Mouse (Mus musculus): ENCODE results near the gene Gm49333. TPM values are rescaled to one million over a fixed set of nuclear protein-coding genes. Genes with fewer than 3 reads are reported as not detected.
"Not testable (repeated sequence)": the region's sequence is repeated elsewhere in the genome, so short reads cannot be mapped to it uniquely, and the experiment has no call there.

Gene Gm49333
- total and polyA plus RNA-seq, 2 experiments from 2014 or later, result not detected

DNA sequence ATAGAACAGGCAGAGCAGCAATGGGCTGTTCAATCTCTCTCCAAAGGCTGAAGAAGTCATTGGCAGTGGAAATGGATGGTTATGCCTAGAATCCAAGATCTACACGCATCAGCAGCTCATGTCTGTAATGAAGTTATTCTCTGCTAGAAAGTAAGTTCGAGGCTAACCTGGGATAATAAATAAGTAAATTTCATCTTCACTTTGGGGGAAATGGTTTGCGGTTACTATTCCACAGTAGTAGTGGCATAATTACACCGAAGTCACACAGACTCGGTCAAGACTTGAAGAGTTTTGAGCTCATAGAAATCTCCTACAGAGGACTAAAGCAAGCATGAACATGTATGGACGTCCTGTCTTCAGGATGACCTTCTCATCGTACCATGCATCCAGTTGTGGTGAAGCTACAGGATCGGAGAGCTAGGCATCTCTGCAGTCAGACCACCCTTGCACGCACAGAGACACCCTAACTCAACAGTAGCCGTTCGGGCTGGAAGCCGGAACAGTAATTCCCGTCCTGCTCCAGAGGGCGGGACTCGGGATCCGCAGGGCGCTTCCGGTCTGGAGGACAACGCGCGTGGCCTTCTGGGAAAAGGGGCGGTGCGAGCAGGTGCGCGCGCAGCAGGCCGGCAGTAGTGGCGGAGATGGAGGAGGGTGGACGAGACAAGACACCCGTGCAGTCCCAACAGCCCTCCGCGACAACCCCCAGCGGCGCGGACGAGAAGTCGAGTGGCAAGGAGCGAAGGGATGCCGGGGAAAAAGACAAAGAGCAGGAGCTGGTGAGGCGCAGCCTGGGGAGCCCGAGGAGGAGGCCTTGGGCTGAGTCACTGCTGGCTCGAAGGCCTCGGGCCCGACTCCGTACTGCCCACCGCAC, 39.9 kb downstream of the Gm49333 start, which contains the start of gene Psmd2:
TSS of gene Psmd2 (plus strand) at position 577 of the 871 bp plus-strand sequence.
- peak within 1 kb of the TSS; percentile 82 for H3K27ac ChIP-seq (ENCODE audit: low read depth, low read length)
- H3K36me3 ChIP-seq (ENCODE audit: insufficient read depth), result peaks cover 25% of the 10 kb centered on the region

DNA sequence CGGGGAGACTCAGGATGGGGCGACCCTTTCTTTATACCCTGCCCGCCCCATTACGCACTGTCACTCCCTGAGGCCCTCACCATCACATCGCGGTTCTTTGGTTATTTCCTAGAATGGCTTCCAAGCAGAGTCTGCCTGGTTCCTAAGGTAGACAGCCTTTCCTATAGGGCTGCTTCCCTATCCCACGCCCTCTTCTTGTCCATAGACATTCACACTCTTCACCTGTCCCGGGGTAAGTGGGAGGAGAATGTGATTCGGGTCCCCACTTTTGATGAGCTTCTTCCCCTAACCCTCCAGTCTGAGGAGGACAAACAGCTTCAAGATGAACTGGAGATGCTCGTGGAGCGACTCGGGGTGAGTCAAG, 40.5 kb downstream of the Gm49333 start:
- H3K36me3 ChIP-seq (ENCODE audit: insufficient read depth), result peaks cover 25% of the 10 kb centered on the region
- peak overlapping the region; percentile 82 for H3K4me2 ChIP-seq (ENCODE audit: low read depth)
- no peak for DNase-seq
- no peak for ATAC-seq
- WGBS, result 11% methylated on average over 12 of the region's 12 CpGs
- no peaks in the 10 kb centered on the region for H3K27me3 ChIP-seq (ENCODE audit: insufficient read depth, low read length)
- peaks cover 12% of the 10 kb centered on the region; the same call in 1 of the 2 replicates for H3K4me1 ChIP-seq (ENCODE audit: insufficient read depth)
- H3K9me3 ChIP-seq (ENCODE audit: low read length), result no peaks in the 10 kb centered on the region
- peak overlapping the region; percentile 85 for H3K9ac ChIP-seq
- peak overlapping the region; percentile 76 for H3K4me3 ChIP-seq (ENCODE audit: low read depth, low read length)
- TF ChIP-seq CTCF (IDR thresholded peaks at IDR 0.05; ENCODE audit: low read depth), result no peak
- H3K27ac ChIP-seq (ENCODE audit: low read depth, low read length), result peak overlapping the region; percentile 82; the same call in 1 of the 2 replicates

More for the DNA sequence above, 39.9 kb downstream of the Gm49333 start, which contains the start of gene Psmd2:
- H3K4me1 ChIP-seq (ENCODE audit: insufficient read depth), result peaks cover 12% of the 10 kb centered on the region; the same call in 1 of the 2 replicates
- DNase-seq, result peak; percentile 96
- peak; percentile 25 for TF ChIP-seq CTCF (IDR thresholded peaks at IDR 0.05; ENCODE audit: low read depth)
- H3K4me3 ChIP-seq (ENCODE audit: low read depth, low read length), result peak within 1 kb of the TSS; percentile 76
- peak; percentile 98 for ATAC-seq
- H3K9me3 ChIP-seq (ENCODE audit: low read length), result no peaks in the 10 kb centered on the region
- H3K9ac ChIP-seq, result peak within 1 kb of the TSS; percentile 85
- peak within 1 kb of the TSS; percentile 82 for H3K4me2 ChIP-seq (ENCODE audit: low read depth)
- WGBS, result 2% methylated on average over 46 of the region's 46 CpGs
- no peaks in the 10 kb centered on the region for H3K27me3 ChIP-seq (ENCODE audit: insufficient read depth, low read length)

DNA sequence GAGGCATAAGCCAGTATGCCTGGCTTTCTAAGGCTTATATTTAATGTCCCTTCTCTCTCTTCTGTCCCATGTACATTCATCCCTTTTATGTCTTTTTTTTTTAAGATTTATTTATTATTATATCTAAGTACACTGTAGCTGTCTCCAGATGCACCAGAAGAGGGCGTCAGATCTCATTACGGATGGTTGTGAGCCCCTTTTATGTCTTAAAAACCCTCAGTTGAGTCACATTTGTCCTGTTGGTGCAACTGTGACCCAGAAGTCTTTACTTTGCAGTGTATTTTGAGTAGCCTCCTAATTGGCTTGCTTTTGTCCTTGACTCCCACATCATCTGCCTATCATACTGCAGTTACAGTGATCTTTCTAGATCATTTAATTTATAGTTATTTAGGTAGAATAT, 41.9 kb downstream of the Gm49333 start:
- TF ChIP-seq CTCF (IDR thresholded peaks at IDR 0.05; ENCODE audit: low read depth), result no peak
- Histone ChIP-seq H3K4me3 (ENCODE audit: low read depth, low read length) (no peak overlapping the region), H3K4me2 (ENCODE audit: low read depth) (no peak overlapping the region), H3K36me3 (ENCODE audit: insufficient read depth) (peaks cover 37% of the 10 kb centered on the region), H3K9ac (no peak overlapping the region), H3K27ac (ENCODE audit: low read depth, low read length) (no peak overlapping the region), H3K4me1 (ENCODE audit: insufficient read depth) (peaks cover 12% of the 10 kb centered on the region; the same call in 1 of the 2 replicates), H3K9me3 (ENCODE audit: low read length) (no peaks in the 10 kb centered on the region), H3K27me3 (ENCODE audit: insufficient read depth, low read length) (no peaks in the 10 kb centered on the region)
- ATAC-seq (no peak), DNase-seq (no peak)
- WGBS, result 43% methylated on average over 2 of the region's 2 CpGs

DNA sequence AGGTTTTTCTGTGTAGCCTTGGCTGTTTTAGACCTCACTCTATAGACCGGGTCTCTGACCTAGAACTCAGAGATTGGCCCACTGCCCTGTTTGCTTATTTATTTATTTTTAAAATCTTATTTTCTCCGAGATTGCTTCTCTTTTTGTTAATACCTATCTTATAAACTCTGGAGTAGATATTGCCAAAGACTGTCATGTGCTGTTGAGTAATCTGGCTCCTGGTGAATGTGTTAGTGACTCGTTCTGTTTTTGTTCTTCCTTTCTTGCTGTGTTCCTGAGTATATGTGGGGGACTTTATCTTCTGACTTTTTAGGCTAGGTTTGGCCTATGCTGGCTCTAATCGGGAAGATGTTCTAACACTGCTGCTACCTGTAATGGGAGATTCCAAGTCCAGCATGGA, 46.3 kb downstream of the Gm49333 start:
- ATAC-seq, result no peak
- Histone ChIP-seq H3K27me3 (ENCODE audit: insufficient read depth, low read length) (no peaks in the 10 kb centered on the region), H3K9ac (no peak overlapping the region), H3K36me3 (ENCODE audit: insufficient read depth) (peaks cover 78% of the 10 kb centered on the region), H3K4me3 (ENCODE audit: low read depth, low read length) (no peak overlapping the region), H3K9me3 (ENCODE audit: low read length) (no peaks in the 10 kb centered on the region), H3K4me2 (ENCODE audit: low read depth) (no peak overlapping the region), H3K4me1 (ENCODE audit: insufficient read depth) (peaks cover 5% of the 10 kb centered on the region; the same call in 1 of the 2 replicates), H3K27ac (ENCODE audit: low read depth, low read length) (no peak overlapping the region)
- DNase-seq, result no peak
- no peak for TF ChIP-seq CTCF (IDR thresholded peaks at IDR 0.05; ENCODE audit: low read depth)
- 91% methylated on average over 4 of the region's 4 CpGs for WGBS

DNA sequence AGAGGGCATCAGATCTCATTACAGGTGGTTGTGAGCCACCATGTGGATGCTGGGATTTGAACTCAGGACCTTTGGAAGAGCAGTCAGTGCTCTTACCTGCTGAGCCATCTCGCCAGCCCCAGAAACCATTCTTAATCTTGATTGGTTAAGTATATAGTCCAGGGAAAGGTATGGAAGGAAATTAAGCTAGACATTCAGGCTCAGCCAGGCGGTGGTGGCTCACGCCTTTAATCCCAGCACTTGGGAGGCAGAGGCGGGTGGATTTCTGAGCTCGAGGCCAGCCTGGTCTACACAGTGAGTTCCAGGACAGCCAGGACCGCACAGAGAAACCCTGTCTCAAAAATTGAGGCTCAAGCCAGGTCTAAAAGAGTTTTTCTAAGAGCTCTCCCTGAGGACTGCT, 56.6 kb downstream of the Gm49333 start, which contains the start of gene Eif4g1:
TSS of gene Eif4g1 (plus strand) at position 301 of the 400 bp plus-strand sequence.
- not testable (repeated sequence) for H3K27ac ChIP-seq (ENCODE audit: low read depth, low read length); ATAC-seq; H3K36me3 ChIP-seq (ENCODE audit: insufficient read depth); H3K9me3 ChIP-seq (ENCODE audit: low read length); H3K4me3 ChIP-seq (ENCODE audit: low read depth, low read length); DNase-seq; H3K27me3 ChIP-seq (ENCODE audit: insufficient read depth, low read length); H3K4me1 ChIP-seq (ENCODE audit: insufficient read depth); H3K9ac ChIP-seq; H3K4me2 ChIP-seq (ENCODE audit: low read depth)
- WGBS, result 97% methylated on average over 3 of the region's 6 CpGs

DNA sequence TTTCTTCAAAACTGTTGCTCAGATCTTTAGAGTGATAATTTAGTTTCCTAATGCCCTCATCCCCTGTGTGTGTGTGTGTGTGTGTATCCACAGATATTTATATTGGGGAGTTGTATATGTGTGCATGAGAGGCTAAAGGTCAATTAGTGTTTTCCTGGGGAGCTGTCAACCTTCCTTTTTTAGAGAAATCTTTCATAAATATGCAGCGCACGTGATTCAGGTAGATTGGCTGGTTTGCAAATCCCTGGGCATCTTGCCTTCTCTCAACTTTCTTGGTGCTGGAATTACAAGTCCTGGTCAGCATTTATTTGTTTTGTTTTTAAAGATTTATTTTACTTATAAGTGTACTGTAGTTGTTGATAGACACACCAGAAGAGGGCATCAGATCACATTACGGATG, 58.9 kb downstream of the Gm49333 start:
- H3K4me1 ChIP-seq (ENCODE audit: insufficient read depth), result peaks cover 9% of the 10 kb centered on the region; the same call in 1 of the 2 replicates
- WGBS, result 91% methylated on average over 3 of the region's 3 CpGs
- TF ChIP-seq CTCF (IDR thresholded peaks at IDR 0.05; ENCODE audit: low read depth), result no peak
- H3K36me3 ChIP-seq (ENCODE audit: insufficient read depth), result peaks cover 10% of the 10 kb centered on the region; the same call in 1 of the 2 replicates
- H3K9ac ChIP-seq, result no peak overlapping the region
- no peak overlapping the region for H3K27ac ChIP-seq (ENCODE audit: low read depth, low read length)
- no peak for ATAC-seq
- H3K27me3 ChIP-seq (ENCODE audit: insufficient read depth, low read length), result no peaks in the 10 kb centered on the region
- no peaks in the 10 kb centered on the region for H3K9me3 ChIP-seq (ENCODE audit: low read length)
- no peak overlapping the region for H3K4me2 ChIP-seq (ENCODE audit: low read depth)
- no peak for DNase-seq
- H3K4me3 ChIP-seq (ENCODE audit: low read depth, low read length), result no peak overlapping the region

DNA sequence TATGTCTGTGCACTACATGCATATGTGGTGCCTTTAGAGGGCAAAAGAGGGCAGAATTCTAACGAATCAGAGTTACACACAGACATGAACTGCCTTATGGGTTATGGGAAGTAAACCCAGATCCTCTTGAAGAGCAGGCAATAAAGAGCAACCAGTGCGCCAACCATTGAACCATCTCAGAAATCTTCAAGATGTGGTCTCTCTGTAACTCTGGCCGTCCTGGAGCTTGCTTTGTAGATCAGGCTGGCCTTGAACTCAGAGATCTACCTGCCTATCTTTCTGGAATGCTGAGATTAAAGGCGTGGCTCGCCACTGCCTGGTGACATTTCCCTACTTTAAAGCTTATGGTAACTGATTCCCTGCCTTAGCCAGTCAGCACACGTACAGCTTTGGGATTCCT, 60.5 kb downstream of the Gm49333 start:
- 20% methylated on average over 6 of the region's 6 CpGs for WGBS
- no peaks in the 10 kb centered on the region for H3K9me3 ChIP-seq (ENCODE audit: low read length)
- no peak overlapping the region for H3K9ac ChIP-seq
- ATAC-seq (no peak), DNase-seq (no peak)
- H3K4me3 ChIP-seq (ENCODE audit: low read depth, low read length), result peak overlapping the region; percentile 89
- no peak for TF ChIP-seq CTCF (IDR thresholded peaks at IDR 0.05; ENCODE audit: low read depth)
- no peaks in the 10 kb centered on the region for H3K27me3 ChIP-seq (ENCODE audit: insufficient read depth, low read length)
- peaks cover 23% of the 10 kb centered on the region for H3K36me3 ChIP-seq (ENCODE audit: insufficient read depth)
- peaks cover 9% of the 10 kb centered on the region; the same call in 1 of the 2 replicates for H3K4me1 ChIP-seq (ENCODE audit: insufficient read depth)
- no peak overlapping the region for H3K27ac ChIP-seq (ENCODE audit: low read depth, low read length)
- peak overlapping the region; percentile 85 for H3K4me2 ChIP-seq (ENCODE audit: low read depth)

Data from forebrain, postnatal 0 days (tissue).